Mouse (Mus musculus) c-Kit-positive CD71-positive TER-119-negative erythroid progenitor cells, embryonic 14.5 days (primary cell): ENCODE measurements around the gene Zhx3.

Source experiments
- DNase-seq: peaks from one replicate; pipeline ENCODE4 v3.0.0-alpha.2; 2013; ENCODE audit warnings: low read depth

Gene Zhx3

GRCm38 (mm10) chr2:160882436-160882835 lies 9.6 kb upstream of the Zhx3 start:
- DNase-seq = no peak

- no peak for DNase-seq
Observed at GRCm38 (mm10) chr2:160881462-160882101, 8.8 kb upstream of the Zhx3 start.

GRCm38 (mm10) chr2:160880453-160881195 lies 7.8 kb upstream of the Zhx3 start, which contains the start of gene Lpin3:
TSS of gene Lpin3 (plus strand) at chr2:160880670.
- no peak for DNase-seq

GRCm38 (mm10) chr2:160876115-160876514 lies 3.3 kb upstream of the Zhx3 start:
- no peak for DNase-seq

- no peak for DNase-seq
Observed at GRCm38 (mm10) chr2:160874231-160874877, 1.6 kb upstream of the Zhx3 start.

GRCm38 (mm10) chr2:160872395-160872794 lies 403 bp downstream of the Zhx3 start:
- DNase-seq = no peak

- DNase-seq = no peak
Observed at GRCm38 (mm10) chr2:160871310-160871709, 1.5 kb downstream of the Zhx3 start.

GRCm38 (mm10) chr2:160869446-160869845 lies 3.4 kb downstream of the Zhx3 start:
- DNase-seq = no peak

- no peak for DNase-seq
Observed at GRCm38 (mm10) chr2:160865266-160865665, 7.5 kb downstream of the Zhx3 start.

- no peak for DNase-seq
Observed at GRCm38 (mm10) chr2:160864112-160864511, 8.7 kb downstream of the Zhx3 start.

- DNase-seq = no peak
Observed at GRCm38 (mm10) chr2:160860363-160860762, 12.4 kb downstream of the Zhx3 start.

- DNase-seq = no peak
Observed at GRCm38 (mm10) chr2:160856359-160857102, 16.3 kb downstream of the Zhx3 start.

GRCm38 (mm10) chr2:160854687-160855086 lies 18.1 kb downstream of the Zhx3 start:
- DNase-seq = no peak

GRCm38 (mm10) chr2:160850360-160850759 lies 22.4 kb downstream of the Zhx3 start:
- DNase-seq = no peak

- no peak for DNase-seq
Observed at GRCm38 (mm10) chr2:160849617-160850240, 23.1 kb downstream of the Zhx3 start.

GRCm38 (mm10) chr2:160848186-160848585 lies 24.6 kb downstream of the Zhx3 start:
- no peak for DNase-seq

GRCm38 (mm10) chr2:160847664-160848063 lies 25.1 kb downstream of the Zhx3 start:
- no peak for DNase-seq

GRCm38 (mm10) chr2:160840838-160841237 lies 32.0 kb downstream of the Zhx3 start:
- no peak for DNase-seq

- no peak for DNase-seq
Observed at GRCm38 (mm10) chr2:160810802-160811201, 62.0 kb downstream of the Zhx3 start.

- no peak for DNase-seq
Observed at GRCm38 (mm10) chr2:160810376-160810775, 62.4 kb downstream of the Zhx3 start.

GRCm38 (mm10) chr2:160806091-160806521 lies 66.7 kb downstream of the Zhx3 start:
- DNase-seq = no peak
